Comparison of ENCODE assay signal across 8 mouse cellular contexts in genomic region chr7:127967004-127967921, GRCm38 (mm10). TPM values are rescaled to one million over a fixed set of nuclear protein-coding genes. Genes with fewer than 3 reads are reported as not detected.
DNase-seq lines count a peak whose midpoint lies in the region; ATAC-seq and TF ChIP-seq lines count a peak whose summit lies in the region.

Gene Fus (plus strand): TSS chr7:127967457.

- H3K4me3 ChIP-seq in embryonic facial prominence, embryonic 13.5 days: peak within 1 kb of the TSS; percentile 88
- H3K4me3 ChIP-seq in heart, adult 2 months: peak within 1 kb of the TSS; percentile 93
- H3K4me3 ChIP-seq in limb, embryonic 13.5 days: peak within 1 kb of the TSS; percentile 93
- peak within 1 kb of the TSS; percentile 95 for H3K4me3 ChIP-seq in midbrain, embryonic 16.5 days (ENCODE audit: low read depth, low read length)

- peak; percentile 92 for ATAC-seq in embryonic facial prominence, embryonic 13.5 days (ENCODE audit: insufficient number of reproducible peaks, insufficient read depth, low FRiP score, low TSS enrichment, low read depth)
- ATAC-seq in limb, embryonic 13.5 days (ENCODE audit: low FRiP score, low read depth): peak; percentile 94
- peak; percentile 96 for ATAC-seq in midbrain, embryonic 16.5 days

- H3K4me1 ChIP-seq in embryonic facial prominence, embryonic 13.5 days: peaks cover 20% of the 10 kb centered on the region
- peaks cover 5% of the 10 kb centered on the region for H3K4me1 ChIP-seq in heart, adult 2 months (ENCODE audit: control insufficient read depth, insufficient read depth, low read length)
- H3K4me1 ChIP-seq in limb, embryonic 13.5 days: peaks cover 24% of the 10 kb centered on the region
- H3K4me1 ChIP-seq in midbrain, embryonic 16.5 days (ENCODE audit: control insufficient read depth, insufficient read depth, low read length): peaks cover 27% of the 10 kb centered on the region

- no peaks in the 10 kb centered on the region for H3K9me3 ChIP-seq in embryonic facial prominence, embryonic 13.5 days
- no peaks in the 10 kb centered on the region for H3K9me3 ChIP-seq in limb, embryonic 13.5 days
- H3K9me3 ChIP-seq in midbrain, embryonic 16.5 days (replicated peaks; ENCODE audit: control insufficient read depth, low read length, poor library complexity, severe bottlenecking): no peaks in the 10 kb centered on the region

- H3K36me3 ChIP-seq in embryonic facial prominence, embryonic 13.5 days: peaks cover 26% of the 10 kb centered on the region
- peaks cover 15% of the 10 kb centered on the region for H3K36me3 ChIP-seq in heart, adult 2 months (ENCODE audit: control insufficient read depth, insufficient read depth, low read length)
- H3K36me3 ChIP-seq in limb, embryonic 13.5 days: peaks cover 29% of the 10 kb centered on the region
- H3K36me3 ChIP-seq in midbrain, embryonic 16.5 days (ENCODE audit: control insufficient read depth, insufficient read depth, low read length): peaks cover 13% of the 10 kb centered on the region

- H3K79me2 ChIP-seq in heart, adult 2 months (replicated peaks; ENCODE audit: control insufficient read depth, insufficient read depth, low read length): no peaks in the 10 kb centered on the region

- intact Hi-C loops in heart, adult 2 months (cut with DNase I): no loop called here

- no peaks in the 10 kb centered on the region for H3K27me3 ChIP-seq in embryonic facial prominence, embryonic 13.5 days
- no peaks in the 10 kb centered on the region for H3K27me3 ChIP-seq in heart, adult 2 months (ENCODE audit: control insufficient read depth, insufficient read depth, low read length)
- H3K27me3 ChIP-seq in limb, embryonic 13.5 days: no peaks in the 10 kb centered on the region
- no peaks in the 10 kb centered on the region for H3K27me3 ChIP-seq in midbrain, embryonic 16.5 days (ENCODE audit: control insufficient read depth, insufficient read depth, low read depth, low read length)

- TF ChIP-seq EP300 in heart, adult 2 months (IDR thresholded peaks at IDR 0.05; ENCODE audit: insufficient read depth, low read depth, low read length): peak; percentile 76

- peak within 1 kb of the TSS; percentile 97 for H3K27ac ChIP-seq in embryonic facial prominence, embryonic 13.5 days
- H3K27ac ChIP-seq in heart, adult 2 months: peak within 1 kb of the TSS; percentile 96
- H3K27ac ChIP-seq in limb, embryonic 13.5 days: peak within 1 kb of the TSS; percentile 96
- peak within 1 kb of the TSS; percentile 99 for H3K27ac ChIP-seq in midbrain, embryonic 16.5 days (ENCODE audit: low read length)

- TF ChIP-seq CTCF in heart, adult 2 months (IDR thresholded peaks at IDR 0.05): peak; percentile 33

- under 1% methylated on average over 92 of the region's 92 CpGs for WGBS in embryonic facial prominence, embryonic 13.5 days
- under 1% methylated on average over 92 of the region's 92 CpGs for WGBS in heart, adult 2 months
- under 1% methylated on average over 87 of the region's 92 CpGs for WGBS in limb, embryonic 13.5 days
- WGBS in midbrain, embryonic 16.5 days: under 1% methylated on average over 89 of the region's 92 CpGs

- peak within 1 kb of the TSS; percentile 98 for H3K9ac ChIP-seq in embryonic facial prominence, embryonic 13.5 days
- peak within 1 kb of the TSS; percentile 92 for H3K9ac ChIP-seq in heart, adult 2 months (ENCODE audit: low read depth, low read length)
- peak within 1 kb of the TSS; percentile 97 for H3K9ac ChIP-seq in limb, embryonic 13.5 days
- peak within 1 kb of the TSS; percentile 98 for H3K9ac ChIP-seq in midbrain, embryonic 16.5 days (ENCODE audit: low read depth, low read length)

- peak; percentile 100 for TF ChIP-seq POLR2A in heart, adult 2 months (IDR thresholded peaks at IDR 0.05; ENCODE audit: insufficient read depth, low read depth, low read length)

- peak; percentile 92 for DNase-seq in 3134 (ENCODE audit: extremely low read depth, insufficient read length, low spot score)
- DNase-seq in adrenal gland, postnatal 36 days: peak; percentile 95 to 96
- DNase-seq in heart, adult 2 months: peak; percentile 96 to 98
- peak; percentile 90 to 94 for DNase-seq in kidney, adult 8-10 months
- peak; percentile 97 to 100 for DNase-seq in spleen, postnatal 10 days (ENCODE audit: low spot score in 2 of 2)

- H3K4me2 ChIP-seq in embryonic facial prominence, embryonic 13.5 days: peak within 1 kb of the TSS; percentile 85
- H3K4me2 ChIP-seq in limb, embryonic 13.5 days (replicated peaks): peak within 1 kb of the TSS; percentile 92
- H3K4me2 ChIP-seq in midbrain, embryonic 16.5 days (ENCODE audit: low read length): peak within 1 kb of the TSS; percentile 96

RNA-seq across cellular contexts. Expression of gene Fus, which starts in this region (rescaled TPM):
- 100 to 1,000 TPM; 170 to 229 TPM for total RNA-seq in adrenal gland, postnatal 36 days (2021)
- 540 and 577 TPM in 2 replicates for polyA plus RNA-seq in embryonic facial prominence, embryonic 13.5 days (2015; fragmentation: Nextera tagmentation; extraction: Ambion mirVana)
- 100 to 1,000 TPM; 151 to 181 TPM for total RNA-seq in heart, adult 2 months (2021)
- 222 and 261 TPM in 2 replicates for polyA plus RNA-seq in heart, adult 2 months (2012; rRNA removed)
- polyA plus RNA-seq in limb, embryonic 13.5 days (2015; fragmentation: Nextera tagmentation; extraction: Ambion mirVana): 542 and 587 TPM in 2 replicates
- polyA plus RNA-seq in midbrain, embryonic 16.5 days (2015; fragmentation: Nextera tagmentation; extraction: Ambion mirVana): 283 and 325 TPM in 2 replicates

Comparison
In these comparisons a context has a peak if more than half of its experiments do, and no peak if none do; other contexts are left out.
1. Peak in every context shown above with its lines: DNase-seq, ATAC-seq, H3K4me3 ChIP-seq and H3K27ac ChIP-seq.